Mouse (Mus musculus) stomach, postnatal 0 days (tissue): ENCODE data around the gene Col18a1. TPM values are rescaled to one million over a fixed set of nuclear protein-coding genes. Genes with fewer than 3 reads are reported as not detected.

Source experiments
- ATAC-seq: fragments of 200-750 bp; cut with Nextera tagmentation; 2 replicates; pipeline ENCODE4 v1.8.0; 2017; ENCODE audit not compliant: low FRiP score, low TSS enrichment
- DNase-seq: peaks from one replicate; pipeline ENCODE4 v3.0.0-alpha.2; 2016; ENCODE audit warnings: low spot score
- H3K27ac ChIP-seq: fragments of 300-500 bp; sonication (generic); replicated peaks from 2 replicates; pipeline ENCODE4 v1.5.1; 2014; ENCODE audit warnings: mild to moderate bottlenecking, control low read depth
- H3K27me3 ChIP-seq: fragments of 300-500 bp; sonication (generic); 2 replicates; pipeline ENCODE4 v1.6.1; 2014; ENCODE audit warnings: low read length; ENCODE audit not compliant: control insufficient read depth, insufficient read depth
- H3K36me3 ChIP-seq: fragments of 300-500 bp; sonication (generic); 2 replicates; pipeline ENCODE4 v1.6.1; 2014; ENCODE audit warnings: low read length, mixed read lengths; ENCODE audit not compliant: control insufficient read depth, insufficient read depth
- H3K4me1 ChIP-seq: fragments of 300-500 bp; sonication (generic); replicated peaks from 2 replicates; pipeline ENCODE4 v1.6.1; 2014; ENCODE audit warnings: antibody characterized with exemption; ENCODE audit not compliant: control insufficient read depth, insufficient read depth
- H3K4me2 ChIP-seq: fragments of 300-500 bp; sonication (generic); replicated peaks from 2 replicates; pipeline ENCODE4 v1.6.1; 2014; ENCODE audit warnings: low read depth, mild to moderate bottlenecking, control low read depth, moderate library complexity
- H3K4me3 ChIP-seq: fragments of 300-500 bp; sonication (generic); 2 replicates; pipeline ENCODE4 v1.5.1; 2014; ENCODE audit warnings: low read depth, low read length, control low read depth
- H3K9ac ChIP-seq: fragments of 300-500 bp; sonication (generic); 2 replicates; pipeline ENCODE4 v1.6.1; 2014; ENCODE audit warnings: mild to moderate bottlenecking, low read length, control low read depth, mixed read lengths
- H3K9me3 ChIP-seq: fragments of 300-500 bp; sonication (generic); 2 replicates; pipeline ENCODE4 v1.6.1; 2016; ENCODE audit warnings: low read length; ENCODE audit not compliant: control insufficient read depth
- CTCF ChIP-seq: IDR thresholded peaks from 2 replicates; pipeline ENCODE4 v1.5.1; 2016; ENCODE audit warnings: antibody characterized with exemption, low read depth, mild to moderate bottlenecking, moderate library complexity
- EP300 ChIP-seq: optimal IDR thresholded peaks from 2 replicates; pipeline ENCODE3; 2016; ENCODE audit warnings: antibody characterized with exemption
- WGBS: fragments of 180-500 bp; shearing (Covaris S2); extraction: QIAGEN DNeasy Blood & Tissue Kit; methylation state at CpG from one replicate; pipeline ENCODE4 v1.1.7; 2014; 5-methylcytosine and 5-hydroxymethylcytosine counted together
- polyA plus RNA-seq: library from polyadenylated mRNA; unstranded; fragments of >200 nt; fragmentation: Nextera tagmentation; extraction: Ambion mirVana; gene quantifications from 2 replicates; pipeline ENCODE4 v1.2.1, GENCODE M21; 2015

Col18a1 gene
- polyA plus RNA-seq, 1 experiment from 2014 or later = 26.3 TPM

DNA sequence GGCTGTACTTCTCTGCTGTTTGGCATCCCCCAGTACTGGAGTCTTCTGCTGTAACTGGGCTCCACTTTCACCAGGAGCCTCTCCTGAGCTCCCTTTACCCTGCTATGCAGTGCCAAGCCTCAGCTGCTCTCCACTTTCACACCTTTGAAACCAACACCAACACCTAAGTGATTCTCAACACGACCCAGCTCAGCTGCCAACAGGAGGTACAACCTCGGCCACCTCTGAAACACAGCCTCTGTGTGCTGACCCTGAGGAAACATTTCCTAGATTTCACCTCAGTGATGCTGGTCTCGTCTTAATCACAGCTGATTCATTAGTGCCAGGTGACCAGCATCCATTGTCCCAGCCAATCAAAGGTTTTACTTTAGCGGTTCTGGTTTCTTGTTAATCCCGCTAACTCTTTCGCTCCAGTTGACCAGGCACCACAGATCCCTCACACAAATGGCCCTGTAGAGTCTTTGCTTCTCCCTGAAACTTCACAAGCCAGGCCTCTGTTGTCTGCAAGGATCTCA is 137.5 kb downstream of the Col18a1 start:
- 67% methylated on average over 6 of the region's 6 CpGs for WGBS
- no peaks in the 10 kb centered on the region for H3K36me3 ChIP-seq
- 0 out of 2 replicates have a peak, but pooled peaks cover 2% of the 10 kb centered on the region for H3K4me1 ChIP-seq
- H3K4me2 ChIP-seq = no peak overlapping the region
- H3K4me3 ChIP-seq = no peak overlapping the region
- no peaks in the 10 kb centered on the region for H3K27me3 ChIP-seq
- TF ChIP-seq CTCF (no peak), EP300 (no peak)
- H3K27ac ChIP-seq = no peak overlapping the region
- no peaks in the 10 kb centered on the region for H3K9me3 ChIP-seq
- no peak overlapping the region for H3K9ac ChIP-seq
- DNase-seq = no peak
- no peak for ATAC-seq

DNA sequence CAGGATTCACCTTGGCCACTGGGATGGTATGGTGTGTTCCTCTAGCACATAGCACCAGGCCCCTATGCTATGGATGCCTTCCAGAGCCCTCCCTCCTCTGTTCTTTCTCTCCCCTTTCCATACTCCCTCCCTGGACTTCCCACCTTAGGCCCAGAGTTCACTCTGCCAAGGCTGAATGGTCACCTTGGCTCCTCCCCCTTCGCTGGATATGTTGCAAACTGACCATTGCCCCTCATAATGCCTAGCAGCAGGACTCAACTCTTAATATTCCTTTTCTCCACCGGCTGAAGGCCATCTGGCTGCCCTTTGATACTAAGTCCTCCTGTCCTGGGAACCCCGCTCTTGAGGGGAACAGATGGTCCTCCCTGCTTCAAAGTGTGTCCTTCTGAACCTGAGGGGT is 139.4 kb downstream of the Col18a1 start:
- H3K36me3 ChIP-seq = no peaks in the 10 kb centered on the region
- H3K27ac ChIP-seq = no peak overlapping the region
- H3K9me3 ChIP-seq = no peaks in the 10 kb centered on the region
- no peak overlapping the region for H3K4me2 ChIP-seq
- ATAC-seq (no peak), DNase-seq (no peak)
- H3K9ac ChIP-seq = no peak overlapping the region
- no peaks in the 10 kb centered on the region for H3K4me1 ChIP-seq
- no peak for TF ChIP-seq CTCF
- TF ChIP-seq EP300 = no peak
- WGBS = 81% methylated on average over 3 of the region's 3 CpGs
- H3K27me3 ChIP-seq = no peaks in the 10 kb centered on the region
- H3K4me3 ChIP-seq = no peak overlapping the region

DNA sequence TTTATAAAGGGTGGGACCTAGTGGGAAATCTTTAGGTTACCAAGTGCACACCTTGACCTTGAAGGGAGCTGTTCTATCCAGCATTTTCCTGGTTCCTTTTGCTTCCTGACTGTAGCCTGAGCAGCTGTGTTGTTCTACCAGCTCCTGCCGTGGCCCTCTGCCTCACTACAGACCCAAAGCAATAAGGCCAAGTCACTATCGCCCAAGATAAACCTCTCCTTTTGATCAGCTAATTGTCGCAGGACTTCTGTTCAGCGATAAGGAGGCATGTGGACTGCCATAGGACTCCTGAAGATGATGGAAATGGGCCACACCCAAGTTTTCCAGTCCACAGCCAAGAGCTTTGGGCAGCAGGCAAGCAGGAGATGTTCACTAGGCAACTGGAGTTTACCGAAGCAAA is 142.1 kb downstream of the Col18a1 start:
- no peak for TF ChIP-seq EP300
- no peak for TF ChIP-seq CTCF
- H3K27me3 ChIP-seq = no peaks in the 10 kb centered on the region
- WGBS = 55% methylated on average over 5 of the region's 5 CpGs
- H3K4me3 ChIP-seq = no peak overlapping the region
- H3K36me3 ChIP-seq = no peaks in the 10 kb centered on the region
- ATAC-seq = peak; percentile 35; the same call in 1 of the 2 replicates
- no peaks in the 10 kb centered on the region for H3K9me3 ChIP-seq
- no peak overlapping the region for H3K9ac ChIP-seq
- no peaks in the 10 kb centered on the region for H3K4me1 ChIP-seq
- peak; percentile 33 for DNase-seq
- H3K4me2 ChIP-seq = no peak overlapping the region
- no peak overlapping the region for H3K27ac ChIP-seq

DNA sequence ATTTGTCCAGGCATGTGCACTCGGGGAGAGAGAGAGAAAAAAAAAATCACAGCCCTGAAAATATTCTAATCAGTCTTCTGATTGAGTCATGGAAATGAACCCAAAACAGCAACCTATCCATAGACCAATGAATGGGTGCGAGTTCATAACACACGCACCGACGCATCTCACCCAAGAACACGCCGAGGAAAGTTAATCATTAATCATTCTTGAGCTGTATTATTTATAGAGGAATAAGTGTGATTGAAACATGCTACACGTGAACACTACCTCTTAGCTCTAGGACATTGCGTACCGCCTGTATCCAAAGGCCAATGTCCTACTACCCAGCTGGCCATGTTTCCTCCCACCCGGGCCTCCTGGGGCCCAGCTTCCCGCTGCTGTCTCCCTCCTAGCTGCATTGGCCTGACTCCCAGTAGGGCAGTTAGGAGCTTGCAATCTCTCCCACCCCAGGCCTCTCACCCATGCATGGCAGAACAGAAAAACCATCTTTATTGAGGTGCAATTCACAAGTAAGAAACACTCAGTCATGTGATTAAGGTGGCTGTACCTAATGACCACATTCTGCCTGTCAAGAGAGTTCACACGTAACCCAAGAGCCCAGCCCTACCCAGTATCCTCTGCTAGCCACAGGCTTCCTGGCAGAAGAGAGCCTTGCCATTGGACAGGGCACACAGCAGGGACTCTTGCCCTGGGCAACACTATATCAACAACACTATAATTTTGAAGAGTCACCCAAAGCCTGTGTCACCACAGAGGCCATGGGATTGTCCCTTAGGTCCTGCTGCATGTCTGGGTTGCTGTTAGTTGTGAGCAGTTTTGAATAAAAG is 143.8 kb downstream of the Col18a1 start:
- Histone ChIP-seq H3K4me2 (no peak overlapping the region), H3K9ac (no peak overlapping the region), H3K4me1 (no peaks in the 10 kb centered on the region), H3K9me3 (no peaks in the 10 kb centered on the region), H3K36me3 (no peaks in the 10 kb centered on the region), H3K27ac (no peak overlapping the region; the same call in 1 of the 2 replicates), H3K27me3 (no peaks in the 10 kb centered on the region), H3K4me3 (no peak overlapping the region)
- ATAC-seq (peak; percentile 55; the same call in 1 of the 2 replicates), DNase-seq (peak; percentile 36)
- TF ChIP-seq EP300 (no peak), CTCF (no peak)
- 54% methylated on average over 13 of the region's 13 CpGs for WGBS

DNA sequence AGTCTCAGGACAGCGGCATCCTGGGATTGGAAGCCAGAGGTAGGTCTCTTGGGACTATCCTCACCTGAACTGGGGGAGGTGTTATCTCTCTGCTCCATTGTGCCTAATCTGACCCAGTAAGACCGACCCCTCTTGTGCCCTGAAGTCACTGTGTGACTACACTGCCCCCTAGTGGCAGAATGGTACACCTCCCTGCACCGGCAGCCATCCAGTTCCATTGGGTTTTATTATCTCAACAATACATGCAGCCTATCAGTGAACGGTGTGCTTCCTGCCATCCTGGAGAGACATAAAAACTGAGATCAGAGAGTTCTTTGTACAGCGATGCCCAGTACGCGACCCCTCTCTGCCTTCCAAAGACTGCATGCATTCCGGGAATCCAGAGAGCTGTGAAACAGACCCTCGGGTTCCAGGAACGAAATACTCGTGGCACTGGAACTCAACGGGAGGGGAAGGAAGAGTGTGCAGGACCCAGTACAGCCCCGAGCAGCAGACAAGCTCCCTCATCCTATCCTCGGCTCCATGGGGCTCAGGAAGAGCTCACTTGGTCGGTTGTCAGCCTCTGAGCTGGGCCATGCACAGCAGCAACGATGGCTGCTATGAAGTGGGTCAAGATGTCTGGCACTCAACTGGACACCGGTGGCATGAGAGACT is 144.8 kb downstream of the Col18a1 start:
- no peaks in the 10 kb centered on the region for H3K36me3 ChIP-seq

DNA sequence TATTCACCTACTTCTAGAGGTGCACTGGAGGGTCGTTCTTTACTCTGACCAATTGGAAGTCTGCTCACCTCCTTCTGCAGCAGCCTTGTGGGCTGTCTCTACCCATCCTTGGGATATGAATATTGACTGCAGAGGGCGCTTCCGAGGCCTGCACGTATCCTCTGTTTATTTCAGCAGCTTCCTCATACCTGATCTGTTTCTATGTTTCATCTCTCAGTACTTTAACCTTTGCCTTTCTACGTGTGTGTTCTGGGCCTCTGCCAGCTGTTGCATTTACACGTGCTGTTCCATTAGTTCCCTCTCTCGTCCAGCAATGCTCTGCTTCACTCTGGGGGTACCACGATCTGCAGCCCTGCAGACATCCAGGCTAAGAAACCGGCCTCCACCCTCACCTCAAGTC is 148.7 kb downstream of the Col18a1 start:
- Histone ChIP-seq H3K27ac (no peak overlapping the region), H3K4me3 (no peak overlapping the region), H3K27me3 (no peaks in the 10 kb centered on the region), H3K9me3 (no peaks in the 10 kb centered on the region), H3K36me3 (no peaks in the 10 kb centered on the region), H3K4me2 (no peak overlapping the region), H3K9ac (no peak overlapping the region), H3K4me1 (no peaks in the 10 kb centered on the region)
- DNase-seq (peak; percentile 65), ATAC-seq (peak; percentile 51)
- peak; percentile 41 for TF ChIP-seq CTCF
- TF ChIP-seq EP300 = no peak
- WGBS = 32% methylated on average over 9 of the region's 9 CpGs

More for the DNA sequence above, 144.8 kb downstream of the Col18a1 start:
- Histone ChIP-seq H3K9me3 (no peaks in the 10 kb centered on the region), H3K4me1 (no peaks in the 10 kb centered on the region), H3K27me3 (no peaks in the 10 kb centered on the region), H3K4me3 (no peak overlapping the region), H3K27ac (no peak overlapping the region), H3K4me2 (no peak overlapping the region), H3K9ac (no peak overlapping the region)
- 39% methylated on average over 17 of the region's 17 CpGs for WGBS
- ATAC-seq (peak; percentile 58), DNase-seq (peak; percentile 73)
- TF ChIP-seq CTCF = peak; percentile 99
- no peak for TF ChIP-seq EP300
